Mouse (Mus musculus): ENCODE data around the gene Pold3. TPM values are rescaled to one million over a fixed set of nuclear protein-coding genes. Genes with fewer than 3 reads are reported as not detected.

Gene Pold3
- polyA plus RNA-seq, 1 experiment from 2014 or later: 21.8 TPM

- Histone ChIP-seq H3K27ac (ENCODE audit: low read depth) (no peak overlapping the region), H3K4me3 (ENCODE audit: low read depth, low read length) (no peak overlapping the region), H3K9ac (replicated peaks) (no peak overlapping the region), H3K4me2 (ENCODE audit: low read depth, low read length) (no peak overlapping the region), H3K4me1 (ENCODE audit: insufficient read depth) (peaks cover 7% of the 10 kb centered on the region), H3K9me3 (ENCODE audit: low read length) (no peaks in the 10 kb centered on the region), H3K27me3 (ENCODE audit: insufficient read depth, low read length) (no peaks in the 10 kb centered on the region), H3K36me3 (replicated peaks; ENCODE audit: insufficient read depth, low read length) (no peaks in the 10 kb centered on the region)
- ATAC-seq (no peak), DNase-seq (no peak)
- 67% methylated on average over 4 of the region's 4 CpGs for WGBS (ENCODE audit: insufficient replicate concordance)
- TF ChIP-seq CTCF (IDR thresholded peaks at IDR 0.05; ENCODE audit: low read depth): no peak
- TF ChIP-seq EP300 (IDR thresholded peaks at IDR 0.05; ENCODE audit: low read depth): no peak
These were observed 36.3 kb upstream of the Pold3 start for GRCm38 (mm10) chr7:100157669-100158068.

GRCm38 (mm10) chr7:100150626-100151025 is 29.3 kb upstream of the Pold3 start:
- DNase-seq (no peak), ATAC-seq (0 out of 2 replicates have a peak, but pooled peaks have one; percentile 12)
- H3K4me2 ChIP-seq (ENCODE audit: low read depth, low read length): no peak overlapping the region
- no peak overlapping the region for H3K9ac ChIP-seq (replicated peaks)
- no peak overlapping the region for H3K27ac ChIP-seq (ENCODE audit: low read depth)
- H3K9me3 ChIP-seq (ENCODE audit: low read length): no peaks in the 10 kb centered on the region
- H3K27me3 ChIP-seq (ENCODE audit: insufficient read depth, low read length): no peaks in the 10 kb centered on the region
- H3K4me1 ChIP-seq (ENCODE audit: insufficient read depth): peaks cover 3% of the 10 kb centered on the region; the same call in 1 of the 2 replicates
- no peak for TF ChIP-seq CTCF (IDR thresholded peaks at IDR 0.05; ENCODE audit: low read depth)
- no peak for TF ChIP-seq EP300 (IDR thresholded peaks at IDR 0.05; ENCODE audit: low read depth)
- 69% methylated on average over 11 of the region's 11 CpGs for WGBS (ENCODE audit: insufficient replicate concordance)
- H3K36me3 ChIP-seq (replicated peaks; ENCODE audit: insufficient read depth, low read length): no peaks in the 10 kb centered on the region
- H3K4me3 ChIP-seq (ENCODE audit: low read depth, low read length): no peak overlapping the region

- H3K9ac ChIP-seq (replicated peaks): no peak overlapping the region
- H3K27me3 ChIP-seq (ENCODE audit: insufficient read depth, low read length): no peaks in the 10 kb centered on the region
- DNase-seq (no peak), ATAC-seq (no peak)
- WGBS (ENCODE audit: insufficient replicate concordance): 62% methylated on average over 10 of the region's 10 CpGs
- H3K36me3 ChIP-seq (replicated peaks; ENCODE audit: insufficient read depth, low read length): no peaks in the 10 kb centered on the region
- peaks cover 3% of the 10 kb centered on the region; the same call in 1 of the 2 replicates for H3K4me1 ChIP-seq (ENCODE audit: insufficient read depth)
- no peaks in the 10 kb centered on the region for H3K9me3 ChIP-seq (ENCODE audit: low read length)
- TF ChIP-seq CTCF (IDR thresholded peaks at IDR 0.05; ENCODE audit: low read depth) (no peak), EP300 (IDR thresholded peaks at IDR 0.05; ENCODE audit: low read depth) (no peak)
- H3K4me3 ChIP-seq (ENCODE audit: low read depth, low read length): no peak overlapping the region
- H3K27ac ChIP-seq (ENCODE audit: low read depth): no peak overlapping the region
- peak overlapping the region; percentile 36; the same call in 1 of the 2 replicates for H3K4me2 ChIP-seq (ENCODE audit: low read depth, low read length)
These were observed 28.7 kb upstream of the Pold3 start for GRCm38 (mm10) chr7:100150086-100150485.

- DNase-seq (no peak), ATAC-seq (no peak)
These were observed 27.2 kb upstream of the Pold3 start for GRCm38 (mm10) chr7:100148586-100148985.

GRCm38 (mm10) chr7:100140591-100140990 is 19.2 kb upstream of the Pold3 start:
- Histone ChIP-seq H3K9me3 (ENCODE audit: low read length) (no peaks in the 10 kb centered on the region), H3K27me3 (ENCODE audit: insufficient read depth, low read length) (no peaks in the 10 kb centered on the region), H3K4me3 (ENCODE audit: low read depth, low read length) (no peak overlapping the region), H3K27ac (ENCODE audit: low read depth) (no peak overlapping the region), H3K9ac (replicated peaks) (no peak overlapping the region), H3K4me1 (ENCODE audit: insufficient read depth) (no peaks in the 10 kb centered on the region), H3K36me3 (replicated peaks; ENCODE audit: insufficient read depth, low read length) (no peaks in the 10 kb centered on the region), H3K4me2 (ENCODE audit: low read depth, low read length) (no peak overlapping the region)
- TF ChIP-seq EP300 (IDR thresholded peaks at IDR 0.05; ENCODE audit: low read depth) (no peak), CTCF (IDR thresholded peaks at IDR 0.05; ENCODE audit: low read depth) (no peak)
- DNase-seq (no peak), ATAC-seq (no peak)
- 52% methylated on average over 1 of the region's 1 CpGs for WGBS (ENCODE audit: insufficient replicate concordance)

More at GRCm38 (mm10) chr7:100148586-100148985, 27.2 kb upstream of the Pold3 start:
- Histone ChIP-seq H3K27me3 (ENCODE audit: insufficient read depth, low read length) (no peaks in the 10 kb centered on the region), H3K9ac (replicated peaks) (no peak overlapping the region), H3K27ac (ENCODE audit: low read depth) (no peak overlapping the region), H3K4me1 (ENCODE audit: insufficient read depth) (no peaks in the 10 kb centered on the region), H3K4me3 (ENCODE audit: low read depth, low read length) (no peak overlapping the region), H3K4me2 (ENCODE audit: low read depth, low read length) (no peak overlapping the region), H3K9me3 (ENCODE audit: low read length) (no peaks in the 10 kb centered on the region), H3K36me3 (replicated peaks; ENCODE audit: insufficient read depth, low read length) (no peaks in the 10 kb centered on the region)
- 79% methylated on average over 4 of the region's 4 CpGs for whole genome bisulfite sequencing (ENCODE audit: insufficient replicate concordance)
- TF ChIP-seq CTCF (IDR thresholded peaks at IDR 0.05; ENCODE audit: low read depth) (no peak), EP300 (IDR thresholded peaks at IDR 0.05; ENCODE audit: low read depth) (no peak)

GRCm38 (mm10) chr7:100138075-100138474 is 16.7 kb upstream of the Pold3 start:
- Histone ChIP-seq H3K9ac (replicated peaks) (no peak overlapping the region), H3K36me3 (replicated peaks; ENCODE audit: insufficient read depth, low read length) (no peaks in the 10 kb centered on the region), H3K9me3 (ENCODE audit: low read length) (no peaks in the 10 kb centered on the region), H3K4me1 (ENCODE audit: insufficient read depth) (no peaks in the 10 kb centered on the region), H3K27ac (ENCODE audit: low read depth) (no peak overlapping the region), H3K4me2 (ENCODE audit: low read depth, low read length) (no peak overlapping the region), H3K27me3 (ENCODE audit: insufficient read depth, low read length) (no peaks in the 10 kb centered on the region), H3K4me3 (ENCODE audit: low read depth, low read length) (no peak overlapping the region)
- ATAC-seq (no peak), DNase-seq (no peak)
- 87% methylated on average over 4 of the region's 4 CpGs for WGBS (ENCODE audit: insufficient replicate concordance)
- TF ChIP-seq CTCF (IDR thresholded peaks at IDR 0.05; ENCODE audit: low read depth) (no peak), EP300 (IDR thresholded peaks at IDR 0.05; ENCODE audit: low read depth) (no peak)

GRCm38 (mm10) chr7:100137038-100137437 is 15.7 kb upstream of the Pold3 start:
- Histone ChIP-seq H3K27me3 (ENCODE audit: insufficient read depth, low read length) (no peaks in the 10 kb centered on the region), H3K4me1 (ENCODE audit: insufficient read depth) (no peaks in the 10 kb centered on the region), H3K9me3 (ENCODE audit: low read length) (no peaks in the 10 kb centered on the region), H3K4me3 (ENCODE audit: low read depth, low read length) (no peak overlapping the region), H3K9ac (replicated peaks) (no peak overlapping the region), H3K36me3 (replicated peaks; ENCODE audit: insufficient read depth, low read length) (no peaks in the 10 kb centered on the region), H3K4me2 (ENCODE audit: low read depth, low read length) (no peak overlapping the region), H3K27ac (ENCODE audit: low read depth) (no peak overlapping the region)
- TF ChIP-seq CTCF (IDR thresholded peaks at IDR 0.05; ENCODE audit: low read depth) (no peak), EP300 (IDR thresholded peaks at IDR 0.05; ENCODE audit: low read depth) (no peak)
- WGBS (ENCODE audit: insufficient replicate concordance): 42% methylated on average over 9 of the region's 9 CpGs
- peak; percentile 35; the same call in 1 of the 2 replicates for ATAC-seq
- no peak for DNase-seq

Measured in liver, postnatal 0 days (tissue).